Comparison of ENCODE assay signal across 8 mouse cellular contexts in genomic region chr2:160912231-160912671, GRCm38 (mm10). TPM values are rescaled to one million over a fixed set of nuclear protein-coding genes. Genes with fewer than 3 reads are reported as not detected.
DNase-seq lines count a peak whose midpoint lies in the region; ATAC-seq and TF ChIP-seq lines count a peak whose summit lies in the region.

Emilin3 (minus strand) TSS chr2:160912328.

- H3K27ac ChIP-seq in gastrocnemius, adult 2 months, result peak within 1 kb of the TSS; percentile 17; the same call in 1 of the 2 replicates
- no peak within 1 kb of the TSS for H3K27ac ChIP-seq in hindbrain, embryonic 13.5 days
- H3K27ac ChIP-seq in midbrain, embryonic 11.5 days (ENCODE audit: low read depth, low read length), result no peak within 1 kb of the TSS
- H3K27ac ChIP-seq in thymus, adult 2 months (ENCODE audit: control insufficient read depth, insufficient read depth, low read length), result no peak within 1 kb of the TSS

- peaks cover 20% of the 10 kb centered on the region for H3K4me1 ChIP-seq in hindbrain, embryonic 13.5 days (replicated peaks)
- peaks cover 12% of the 10 kb centered on the region for H3K4me1 ChIP-seq in midbrain, embryonic 11.5 days (ENCODE audit: control insufficient read depth, insufficient read depth, low read length)
- no peaks in the 10 kb centered on the region for H3K4me1 ChIP-seq in thymus, adult 2 months (replicated peaks; ENCODE audit: control insufficient read depth, insufficient read depth, low read length)

- H3K4me3 ChIP-seq in gastrocnemius, adult 2 months, result peak within 1 kb of the TSS; percentile 71
- H3K4me3 ChIP-seq in hindbrain, embryonic 13.5 days, result peak within 1 kb of the TSS; percentile 42
- H3K4me3 ChIP-seq in midbrain, embryonic 11.5 days (ENCODE audit: low read depth, low read length), result peak within 1 kb of the TSS; percentile 51
- no peak within 1 kb of the TSS for H3K4me3 ChIP-seq in thymus, adult 2 months (ENCODE audit: control insufficient read depth, insufficient read depth, low read length)

- DNase-seq in gastrocnemius, adult 2 months, result no peak
- DNase-seq in gastrocnemius, postnatal 36 days, result no peak
- peak; percentile 60 for DNase-seq in embryo, embryonic 10 days (ENCODE audit: low spot score)
- peak; percentile 94 for DNase-seq in midbrain, embryonic 11.5 days (ENCODE audit: low spot score, missing footprints)
- DNase-seq in ovary, adult 18-20 months (ENCODE audit: low spot score), result no peak
- DNase-seq in right cerebral cortex, adult 18-20 months, result no peak
- no peak for DNase-seq in thymus, adult 2 months

- intact Hi-C loops in gastrocnemius, adult 2 months (cut with DNase I), result no loop called here
- intact Hi-C loops in gastrocnemius, postnatal 36 days (cut with DNase I), result loop anchor here (5.0 kb wide), 1 partner anchor 1415 kb away; no protein-coding TSS in a partner anchor

- no peaks in the 10 kb centered on the region for H3K9me3 ChIP-seq in hindbrain, embryonic 13.5 days
- H3K9me3 ChIP-seq in midbrain, embryonic 11.5 days (ENCODE audit: control insufficient read depth, low read length), result no peaks in the 10 kb centered on the region

- H3K27me3 ChIP-seq in hindbrain, embryonic 13.5 days, result peaks cover 94% of the 10 kb centered on the region
- H3K27me3 ChIP-seq in midbrain, embryonic 11.5 days (ENCODE audit: control insufficient read depth, insufficient read depth, low read length), result peaks cover 32% of the 10 kb centered on the region
- H3K27me3 ChIP-seq in thymus, adult 2 months (ENCODE audit: control insufficient read depth, insufficient read depth, low read length), result peaks cover 11% of the 10 kb centered on the region

- no peak for TF ChIP-seq CTCF in gastrocnemius, adult 2 months (IDR thresholded peaks at IDR 0.05)
- no peak for TF ChIP-seq CTCF in thymus, adult 2 months (IDR thresholded peaks at IDR 0.05; ENCODE audit: borderline replicate concordance, control insufficient read depth, extremely low read depth, insufficient read depth, low read length, poor library complexity)

- no peaks in the 10 kb centered on the region for H3K36me3 ChIP-seq in hindbrain, embryonic 13.5 days
- no peaks in the 10 kb centered on the region for H3K36me3 ChIP-seq in midbrain, embryonic 11.5 days (ENCODE audit: control insufficient read depth, insufficient read depth, low read length)
- no peaks in the 10 kb centered on the region for H3K36me3 ChIP-seq in thymus, adult 2 months (ENCODE audit: control insufficient read depth, insufficient read depth, low read length)

- 0 out of 2 replicates have a peak, but pooled peaks have one; percentile 29 for ATAC-seq in hindbrain, embryonic 13.5 days (ENCODE audit: low FRiP score)
- peak; percentile 88 for ATAC-seq in midbrain, embryonic 11.5 days (ENCODE audit: low FRiP score)

- WGBS in hindbrain, embryonic 13.5 days, result under 1% methylated on average over 45 of the region's 46 CpGs
- WGBS in midbrain, embryonic 11.5 days, result 1% methylated on average over 43 of the region's 46 CpGs
- 4% methylated on average over 46 of the region's 46 CpGs for WGBS in thymus, adult 2 months

- TF ChIP-seq POLR2A in thymus, adult 2 months (IDR thresholded peaks at IDR 0.05; ENCODE audit: control insufficient read depth, extremely low read depth, insufficient read depth, low read length, poor library complexity), result no peak

- peak within 1 kb of the TSS; percentile 59 for H3K9ac ChIP-seq in hindbrain, embryonic 13.5 days
- H3K9ac ChIP-seq in midbrain, embryonic 11.5 days (ENCODE audit: low read length), result peak within 1 kb of the TSS; percentile 67

- peak within 1 kb of the TSS; percentile 75 for H3K4me2 ChIP-seq in hindbrain, embryonic 13.5 days
- H3K4me2 ChIP-seq in midbrain, embryonic 11.5 days, result peak within 1 kb of the TSS; percentile 91

RNA-seq across cellular contexts. Expression of gene Emilin3, which starts in this region (rescaled TPM):
- total RNA-seq in gastrocnemius, adult 2 months (2021), result under 1 TPM; 0.20 to 0.23 TPM
- total RNA-seq in gastrocnemius, postnatal 36 days (2021), result under 1 TPM; 0.36 to 0.44 TPM
- polyA plus RNA-seq in hindbrain, embryonic 13.5 days (2015; fragmentation: Nextera tagmentation; extraction: Ambion mirVana), result 0.90 and 1.6 TPM in 2 replicates
- 2.6 and 2.9 TPM in 2 replicates for polyA plus RNA-seq in midbrain, embryonic 11.5 days (2014; fragmentation: Nextera tagmentation; extraction: Ambion mirVana)
- polyA plus RNA-seq in thymus, adult 2 months (2012; rRNA removed), result 0.11 and 0.14 TPM in 2 replicates

Comparison
In these comparisons a context has a peak if more than half of its experiments do, and no peak if none do; other contexts are left out.
1. DNase-seq: peak in embryo, embryonic 10 days (single experiment) and midbrain, embryonic 11.5 days (single experiment); none in gastrocnemius, adult 2 months (single experiment), gastrocnemius, postnatal 36 days (0 of 2), ovary, adult 18-20 months (single experiment), right cerebral cortex, adult 18-20 months (single experiment) and thymus, adult 2 months (single experiment).